Mouse (Mus musculus) embryonic facial prominence, embryonic 15.5 days (tissue): ENCODE results near the gene Xpo5. TPM values are rescaled to one million over a fixed set of nuclear protein-coding genes. Genes with fewer than 3 reads are reported as not detected.

ENCODE experiments used
- ATAC-seq: fragments of 200-750 bp; cut with Nextera tagmentation; 2 replicates; pipeline ENCODE4 v1.8.0; 2017; ENCODE audit warnings: low read depth, moderate TSS enrichment; ENCODE audit not compliant: insufficient number of reproducible peaks, low FRiP score, low TSS enrichment
- H3K27ac ChIP-seq: fragments of 300-500 bp; sonication (generic); replicated peaks from 2 replicates; pipeline ENCODE4 v1.5.1; 2015; ENCODE audit warnings: mild to moderate bottlenecking, inconsistent platforms
- H3K27me3 ChIP-seq: fragments of 300-500 bp; sonication (generic); 2 replicates; pipeline ENCODE4 v1.6.1; 2015; ENCODE audit warnings: inconsistent platforms
- H3K36me3 ChIP-seq: fragments of 300-500 bp; sonication (generic); 2 replicates; pipeline ENCODE4 v1.6.1; 2015; ENCODE audit warnings: mild to moderate bottlenecking, inconsistent platforms
- H3K4me1 ChIP-seq: fragments of 300-500 bp; sonication (generic); 2 replicates; pipeline ENCODE4 v1.6.1; 2015; ENCODE audit warnings: inconsistent platforms
- H3K4me2 ChIP-seq: fragments of 300-500 bp; sonication (generic); replicated peaks from 2 replicates; pipeline ENCODE4 v1.6.1; 2015; ENCODE audit warnings: mild to moderate bottlenecking, inconsistent platforms
- H3K4me3 ChIP-seq: fragments of 300-500 bp; sonication (generic); replicated peaks from 2 replicates; pipeline ENCODE4 v1.5.1; 2015; ENCODE audit warnings: mild to moderate bottlenecking, inconsistent platforms
- H3K9ac ChIP-seq: fragments of 300-500 bp; sonication (generic); 2 replicates; pipeline ENCODE4 v1.6.1; 2015; ENCODE audit warnings: inconsistent platforms
- H3K9me3 ChIP-seq: fragments of 300-500 bp; sonication (generic); replicated peaks from 2 replicates; pipeline ENCODE4 v1.6.1; 2016; ENCODE audit warnings: inconsistent platforms
- WGBS: fragments of 180-500 bp; shearing (Covaris S2); methylation state at CpG from one replicate; pipeline ENCODE4 v1.1.7; 2015; 5-methylcytosine and 5-hydroxymethylcytosine counted together
- polyA plus RNA-seq: library from polyadenylated mRNA; unstranded; fragments of >200 nt; fragmentation: Nextera tagmentation; extraction: Ambion mirVana; gene quantifications from 2 replicates; pipeline ENCODE4 v1.2.1, GENCODE M21; 2015

Gene Xpo5
- polyA plus RNA-seq, 1 experiment from 2014 or later = 35.0 TPM

DNA sequence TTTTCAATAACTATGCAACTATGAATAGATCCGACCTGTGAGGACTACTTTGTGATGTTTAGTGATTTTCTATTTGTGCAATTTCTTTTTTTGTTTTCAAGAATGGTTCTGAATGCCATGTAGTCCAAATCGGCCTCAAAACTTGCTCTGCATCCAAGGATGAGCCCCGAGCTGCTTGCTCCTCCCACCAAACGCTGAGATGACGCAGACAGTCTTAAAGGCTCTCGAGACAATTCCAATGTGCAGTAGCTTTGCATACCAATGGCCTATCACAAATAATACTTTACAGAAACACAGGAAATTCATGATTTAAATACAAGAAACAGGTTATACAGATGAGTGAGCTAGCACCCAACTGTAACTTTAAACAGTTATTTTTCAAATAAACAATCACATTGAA is 1.4 kb upstream of the Xpo5 start:
- Histone ChIP-seq H3K4me2 (peak overlapping the region; percentile 76), H3K9ac (no peak overlapping the region), H3K27ac (no peak overlapping the region), H3K36me3 (peaks cover 47% of the 10 kb centered on the region), H3K4me3 (peak overlapping the region; percentile 99), H3K4me1 (peaks cover 25% of the 10 kb centered on the region), H3K9me3 (no peaks in the 10 kb centered on the region), H3K27me3 (no peaks in the 10 kb centered on the region)
- ATAC-seq = no peak
- 53% methylated on average over 6 of the region's 6 CpGs for WGBS

DNA sequence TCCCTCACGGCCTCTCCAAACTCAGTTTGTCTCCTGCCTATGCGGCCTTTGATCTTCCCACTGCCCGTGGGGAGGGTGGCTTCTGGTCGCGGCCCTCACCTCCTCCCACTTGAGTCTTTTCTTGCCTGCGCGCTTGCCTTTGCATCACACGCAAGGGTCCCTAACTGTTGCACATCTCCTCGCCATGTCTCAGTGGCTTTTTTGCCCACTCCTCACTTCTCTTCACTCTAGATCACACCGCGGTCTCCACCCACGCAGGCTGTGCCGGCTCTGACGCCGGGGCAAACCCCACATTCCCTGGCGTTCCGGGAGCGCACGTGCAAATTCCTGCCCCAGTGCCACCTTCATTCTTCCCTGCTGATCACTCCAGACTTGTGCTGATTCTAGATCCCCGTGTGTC is 496 bp downstream of the Xpo5 start:
- Histone ChIP-seq H3K9me3 (no peaks in the 10 kb centered on the region), H3K4me1 (peaks cover 25% of the 10 kb centered on the region), H3K4me2 (peak overlapping the region; percentile 76), H3K9ac (peak overlapping the region; percentile 71), H3K4me3 (peak overlapping the region; percentile 99), H3K36me3 (peaks cover 47% of the 10 kb centered on the region), H3K27ac (peak overlapping the region; percentile 84), H3K27me3 (no peaks in the 10 kb centered on the region)
- ATAC-seq = peak; percentile 13; the same call in 1 of the 2 replicates
- WGBS = under 1% methylated on average over 20 of the region's 20 CpGs

- no peak overlapping the region for H3K4me3 ChIP-seq
- H3K27me3 ChIP-seq = no peaks in the 10 kb centered on the region
- no peak for ATAC-seq
- no peak overlapping the region for H3K4me2 ChIP-seq
- peaks cover 15% of the 10 kb centered on the region for H3K4me1 ChIP-seq
- no peaks in the 10 kb centered on the region for H3K9me3 ChIP-seq
- H3K27ac ChIP-seq = no peak overlapping the region
- no peak overlapping the region for H3K9ac ChIP-seq
- peaks cover 63% of the 10 kb centered on the region for H3K36me3 ChIP-seq
Measured at GRCm38 (mm10) chr17:46206676-46207075, 4.1 kb downstream of the Xpo5 start.

DNA sequence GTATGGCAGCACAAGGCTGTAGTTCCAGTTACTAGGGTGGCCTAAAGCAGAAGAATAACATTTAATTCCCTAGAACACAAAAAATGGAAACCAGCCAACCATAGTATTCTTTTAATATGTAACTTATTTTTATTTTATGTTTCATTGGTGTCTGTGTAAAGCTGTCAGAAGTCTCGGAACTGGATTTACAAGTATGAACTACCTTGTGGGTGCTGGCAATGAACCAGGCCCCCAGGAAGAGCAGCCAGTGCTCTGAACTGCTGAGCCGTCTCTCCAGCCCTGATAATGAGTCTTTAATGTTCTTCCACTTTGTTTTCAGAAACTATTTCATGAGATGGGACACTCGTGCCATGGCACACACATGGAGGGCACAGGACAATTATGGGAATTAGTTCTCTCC is 8.0 kb downstream of the Xpo5 start:
- H3K36me3 ChIP-seq = peaks cover 87% of the 10 kb centered on the region
- 79% methylated on average over 3 of the region's 3 CpGs for WGBS
- ATAC-seq = no peak

DNA sequence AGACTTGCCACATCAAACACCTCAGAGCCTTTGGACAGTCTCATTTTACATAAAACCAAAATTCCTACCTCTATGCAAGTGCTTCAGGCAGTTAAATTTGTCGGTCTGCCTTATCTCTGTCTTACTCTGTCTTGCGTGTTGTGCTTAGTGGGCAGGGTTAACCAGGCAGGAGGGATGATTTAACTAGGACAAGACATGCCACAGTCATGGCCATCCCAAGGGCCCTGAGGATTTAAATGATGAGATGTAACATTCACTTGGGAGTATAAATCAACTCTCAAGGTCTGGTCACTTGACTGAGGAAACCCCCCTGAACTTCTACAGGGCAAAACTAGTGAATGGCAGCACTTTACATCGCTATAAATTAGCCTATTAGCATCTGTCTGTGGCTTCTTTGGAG is 19.0 kb downstream of the Xpo5 start:
- Histone ChIP-seq H3K27ac (no peak overlapping the region), H3K9ac (no peak overlapping the region), H3K9me3 (no peaks in the 10 kb centered on the region), H3K4me2 (no peak overlapping the region), H3K36me3 (peaks cover 99% of the 10 kb centered on the region), H3K4me3 (no peak overlapping the region), H3K4me1 (no peaks in the 10 kb centered on the region), H3K27me3 (no peaks in the 10 kb centered on the region)
- WGBS = 78% methylated on average over 3 of the region's 3 CpGs
- no peak for ATAC-seq

More for the DNA sequence above, 8.0 kb downstream of the Xpo5 start:
- H3K9ac ChIP-seq = no peak overlapping the region
- no peaks in the 10 kb centered on the region for H3K4me1 ChIP-seq
- no peaks in the 10 kb centered on the region for H3K9me3 ChIP-seq
- no peak overlapping the region for H3K27ac ChIP-seq
- H3K4me3 ChIP-seq = no peak overlapping the region
- no peaks in the 10 kb centered on the region for H3K27me3 ChIP-seq
- H3K4me2 ChIP-seq = no peak overlapping the region

GRCm38 (mm10) chr17:46227576-46227975 is 25.0 kb downstream of the Xpo5 start:
- H3K27me3 ChIP-seq = no peaks in the 10 kb centered on the region
- no peaks in the 10 kb centered on the region for H3K9me3 ChIP-seq
- H3K4me2 ChIP-seq = no peak overlapping the region
- WGBS = 46% methylated on average over 7 of the region's 7 CpGs
- peaks cover 94% of the 10 kb centered on the region for H3K36me3 ChIP-seq
- no peak for ATAC-seq
- H3K4me1 ChIP-seq = no peaks in the 10 kb centered on the region
- H3K27ac ChIP-seq = no peak overlapping the region
- no peak overlapping the region for H3K4me3 ChIP-seq
- H3K9ac ChIP-seq = no peak overlapping the region

GRCm38 (mm10) chr17:46236067-46236466 is 33.5 kb downstream of the Xpo5 start:
- Histone ChIP-seq H3K36me3 (peaks cover 84% of the 10 kb centered on the region), H3K4me3 (no peak overlapping the region), H3K9ac (no peak overlapping the region), H3K4me2 (no peak overlapping the region), H3K4me1 (no peaks in the 10 kb centered on the region), H3K9me3 (no peaks in the 10 kb centered on the region), H3K27ac (no peak overlapping the region), H3K27me3 (no peaks in the 10 kb centered on the region)
- no peak for ATAC-seq
- WGBS = 95% methylated on average over 1 of the region's 1 CpGs

- WGBS = 87% methylated on average over 6 of the region's 6 CpGs
Measured at GRCm38 (mm10) chr17:46237079-46237478, 34.5 kb downstream of the Xpo5 start.

GRCm38 (mm10) chr17:46237480-46237879 is 34.9 kb downstream of the Xpo5 start:
- Histone ChIP-seq H3K4me2 (no peak overlapping the region), H3K9me3 (no peaks in the 10 kb centered on the region), H3K4me1 (no peaks in the 10 kb centered on the region), H3K36me3 (peaks cover 88% of the 10 kb centered on the region), H3K9ac (no peak overlapping the region), H3K27ac (no peak overlapping the region), H3K27me3 (no peaks in the 10 kb centered on the region), H3K4me3 (no peak overlapping the region)
- WGBS = 74% methylated on average over 5 of the region's 5 CpGs
- ATAC-seq = no peak

More at GRCm38 (mm10) chr17:46237079-46237478, 34.5 kb downstream of the Xpo5 start:
- peaks cover 88% of the 10 kb centered on the region for H3K36me3 ChIP-seq
- no peak overlapping the region for H3K9ac ChIP-seq
- H3K9me3 ChIP-seq = no peaks in the 10 kb centered on the region
- H3K4me3 ChIP-seq = no peak overlapping the region
- no peak overlapping the region for H3K27ac ChIP-seq
- no peak for ATAC-seq
- H3K27me3 ChIP-seq = no peaks in the 10 kb centered on the region
- H3K4me1 ChIP-seq = no peaks in the 10 kb centered on the region
- no peak overlapping the region for H3K4me2 ChIP-seq

DNA sequence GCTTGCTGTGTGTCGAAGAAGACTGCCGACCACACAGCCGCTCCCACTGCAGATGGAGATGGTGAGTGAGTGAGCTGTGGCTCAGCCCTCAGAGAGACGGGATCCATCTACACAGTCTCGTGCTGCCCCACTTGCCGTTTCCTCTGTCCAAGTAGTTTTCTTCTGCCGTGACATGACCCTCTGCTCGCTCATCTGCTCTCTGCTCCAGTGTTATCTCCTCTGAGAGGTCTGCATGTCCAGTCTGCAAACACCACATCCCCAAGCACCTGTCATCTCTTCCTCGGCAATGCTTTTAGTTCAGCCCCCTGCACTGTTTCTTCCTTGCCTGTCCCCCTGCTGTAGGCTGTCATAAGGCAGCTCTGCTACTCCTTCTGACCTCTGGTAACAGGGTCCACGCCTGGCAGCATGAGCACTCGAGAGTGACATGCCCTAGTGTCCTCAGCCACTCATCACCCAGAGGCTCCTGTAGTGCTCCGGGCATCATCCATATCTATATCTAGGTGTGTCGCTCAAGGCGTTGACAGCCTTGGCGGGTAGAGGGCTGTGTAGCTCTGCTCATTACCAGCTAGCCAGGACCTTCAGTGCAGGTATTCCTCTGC is 37.0 kb downstream of the Xpo5 start:
- H3K4me1 ChIP-seq = no peaks in the 10 kb centered on the region
- H3K9me3 ChIP-seq = no peaks in the 10 kb centered on the region
- no peak overlapping the region for H3K27ac ChIP-seq
- H3K4me2 ChIP-seq = no peak overlapping the region
- no peaks in the 10 kb centered on the region for H3K27me3 ChIP-seq
- H3K36me3 ChIP-seq = peaks cover 91% of the 10 kb centered on the region
- no peak overlapping the region for H3K4me3 ChIP-seq
- no peak overlapping the region for H3K9ac ChIP-seq
- ATAC-seq = no peak
- WGBS = 90% methylated on average over 15 of the region's 15 CpGs

DNA sequence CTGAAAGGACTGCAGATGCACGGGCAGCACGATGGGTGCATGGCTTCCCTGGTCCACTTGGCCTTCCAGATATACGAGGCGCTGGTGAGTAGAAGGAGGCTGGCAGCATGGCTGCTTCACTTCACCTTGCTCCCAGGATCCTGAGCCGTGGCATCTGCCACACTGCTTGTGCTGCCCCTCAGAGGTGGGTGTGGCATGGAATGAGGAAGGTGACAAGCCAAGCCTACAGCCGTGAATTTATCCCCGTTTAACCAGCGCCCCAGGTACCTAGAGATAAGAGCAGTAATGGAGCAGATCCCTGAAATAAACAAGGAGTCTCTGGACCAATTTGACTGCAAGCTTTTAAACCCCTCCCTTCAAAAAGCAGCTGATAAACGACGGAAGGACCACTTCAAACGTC is 38.9 kb downstream of the Xpo5 start:
- ATAC-seq = no peak
- H3K36me3 ChIP-seq = peaks cover 99% of the 10 kb centered on the region

GRCm38 (mm10) chr17:46242274-46242673 is 39.7 kb downstream of the Xpo5 start:
- no peak overlapping the region for H3K4me2 ChIP-seq
- H3K27me3 ChIP-seq = no peaks in the 10 kb centered on the region
- WGBS = 85% methylated on average over 13 of the region's 13 CpGs
- no peak for ATAC-seq
- no peaks in the 10 kb centered on the region for H3K9me3 ChIP-seq
- H3K27ac ChIP-seq = no peak overlapping the region
- peaks cover 14% of the 10 kb centered on the region for H3K4me1 ChIP-seq
- H3K4me3 ChIP-seq = no peak overlapping the region
- no peak overlapping the region for H3K9ac ChIP-seq
- H3K36me3 ChIP-seq = peaks cover 91% of the 10 kb centered on the region

More for the DNA sequence above, 38.9 kb downstream of the Xpo5 start:
- Histone ChIP-seq H3K9ac (no peak overlapping the region), H3K27me3 (no peaks in the 10 kb centered on the region), H3K27ac (no peak overlapping the region), H3K9me3 (no peaks in the 10 kb centered on the region), H3K4me3 (no peak overlapping the region), H3K4me1 (peaks cover 7% of the 10 kb centered on the region; the same call in 1 of the 2 replicates), H3K4me2 (no peak overlapping the region)
- 77% methylated on average over 11 of the region's 11 CpGs for WGBS
